Mouse (Mus musculus) neural tube, embryonic 14.5 days (tissue): ENCODE data around the gene Myl10. TPM values are rescaled to one million over a fixed set of nuclear protein-coding genes. Genes with fewer than 3 reads are reported as not detected.
"Not testable (repeated sequence)": the region's sequence is repeated elsewhere in the genome, so short reads cannot be mapped to it uniquely, and the experiment has no call there.

ENCODE experiments used
- ATAC-seq: fragments of 200-750 bp; cut with Nextera tagmentation; 2 replicates; pipeline ENCODE4 v1.8.0; 2017; ENCODE audit warnings: low read depth, mild to moderate bottlenecking, moderate TSS enrichment, moderate library complexity
- H3K27ac ChIP-seq: fragments of 300-500 bp; sonication (generic); 2 replicates; pipeline ENCODE4 v1.5.1; 2014; ENCODE audit warnings: low read depth, mild to moderate bottlenecking, control low read depth, low read length, moderate library complexity, mixed read lengths
- H3K27me3 ChIP-seq: fragments of 300-500 bp; sonication (generic); 2 replicates; pipeline ENCODE4 v1.6.1; 2014; ENCODE audit warnings: low read length; ENCODE audit not compliant: control insufficient read depth, insufficient read depth
- H3K36me3 ChIP-seq: fragments of 300-500 bp; sonication (generic); 2 replicates; pipeline ENCODE4 v1.6.1; 2014; ENCODE audit warnings: low read length, mixed read lengths; ENCODE audit not compliant: control insufficient read depth, insufficient read depth
- H3K4me1 ChIP-seq: fragments of 300-500 bp; sonication (generic); 2 replicates; pipeline ENCODE4 v1.6.1; 2014; ENCODE audit warnings: low read length; ENCODE audit not compliant: control insufficient read depth, insufficient read depth
- H3K4me2 ChIP-seq: fragments of 300-500 bp; sonication (generic); 2 replicates; pipeline ENCODE4 v1.6.1; 2014; ENCODE audit warnings: mild to moderate bottlenecking, low read depth, low read length, control low read depth
- H3K4me3 ChIP-seq: fragments of 300-500 bp; sonication (generic); 2 replicates; pipeline ENCODE4 v1.5.1; 2014; ENCODE audit warnings: low read depth, low read length, control low read depth, mixed read lengths
- H3K9ac ChIP-seq: fragments of 300-500 bp; sonication (generic); replicated peaks from 2 replicates; pipeline ENCODE4 v1.6.1; 2014; ENCODE audit warnings: low read depth, mild to moderate bottlenecking, control low read depth, low read length, mixed read lengths
- H3K9me3 ChIP-seq: fragments of 300-500 bp; sonication (generic); 2 replicates; pipeline ENCODE4 v1.6.1; 2016; ENCODE audit warnings: low read length; ENCODE audit not compliant: control insufficient read depth
- WGBS: fragments of 180-500 bp; shearing (Covaris S2); extraction: QIAGEN DNeasy Blood & Tissue Kit; methylation state at CpG from one replicate; pipeline ENCODE4 v1.1.7; 2014; 5-methylcytosine and 5-hydroxymethylcytosine counted together
- polyA plus RNA-seq: library from polyadenylated mRNA; unstranded; fragments of >200 nt; fragmentation: Nextera tagmentation; extraction: Ambion mirVana; gene quantifications from 2 replicates; pipeline ENCODE4 v1.2.1, GENCODE M21; 2014

Gene Myl10
- polyA plus RNA-seq, 1 experiment from 2014 or later, result not detected

GRCm38 (mm10) chr5:136714232-136714875, 21.4 kb downstream of the Myl10 start:
- Histone ChIP-seq H3K27ac (no peak overlapping the region), H3K4me2 (no peak overlapping the region; the same call in 1 of the 2 replicates), H3K4me1 (peaks cover 9% of the 10 kb centered on the region; the same call in 1 of the 2 replicates), H3K27me3 (no peaks in the 10 kb centered on the region), H3K9me3 (no peaks in the 10 kb centered on the region), H3K9ac (no peak overlapping the region), H3K36me3 (no peaks in the 10 kb centered on the region), H3K4me3 (no peak overlapping the region)
- 29% methylated on average over 32 of the region's 32 CpGs for WGBS
- ATAC-seq, result no peak

DNA sequence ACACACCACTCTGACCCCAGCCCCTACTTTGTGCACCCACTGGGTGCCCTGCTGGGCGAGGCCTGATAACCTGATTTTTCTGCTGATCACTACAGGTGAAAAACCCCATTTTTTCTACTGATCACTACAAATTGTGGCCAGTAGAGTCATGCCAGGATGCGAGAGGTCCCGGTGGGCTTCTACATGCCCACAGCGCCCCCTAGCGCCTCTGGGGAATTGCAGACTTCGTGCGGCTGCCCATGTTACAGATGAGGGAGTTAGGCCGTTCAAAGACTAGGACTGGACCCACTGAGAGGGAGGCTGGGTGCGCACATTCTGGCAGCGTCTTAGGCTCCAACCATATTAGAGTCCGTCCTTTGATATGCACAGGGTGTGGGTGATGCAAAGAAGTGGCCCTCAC, 21.9 kb downstream of the Myl10 start:
- 26% methylated on average over 11 of the region's 11 CpGs for WGBS
- no peak overlapping the region for H3K9ac ChIP-seq
- H3K9me3 ChIP-seq, result no peaks in the 10 kb centered on the region
- no peak overlapping the region for H3K4me2 ChIP-seq
- no peak overlapping the region for H3K4me3 ChIP-seq
- no peaks in the 10 kb centered on the region for H3K36me3 ChIP-seq
- peaks cover 9% of the 10 kb centered on the region; the same call in 1 of the 2 replicates for H3K4me1 ChIP-seq
- no peak for ATAC-seq
- no peaks in the 10 kb centered on the region for H3K27me3 ChIP-seq
- no peak overlapping the region for H3K27ac ChIP-seq

GRCm38 (mm10) chr5:136716696-136717572, 24.0 kb downstream of the Myl10 start:
- Histone ChIP-seq H3K27ac (peak overlapping the region; percentile 55), H3K4me2 (no peak overlapping the region)

GRCm38 (mm10) chr5:136717573-136717854, 24.6 kb downstream of the Myl10 start:
- Histone ChIP-seq H3K4me1 (peaks cover 9% of the 10 kb centered on the region; the same call in 1 of the 2 replicates), H3K4me3 (no peak overlapping the region), H3K9ac (no peak overlapping the region), H3K27me3 (no peaks in the 10 kb centered on the region), H3K27ac (peak overlapping the region; percentile 55), H3K4me2 (no peak overlapping the region), H3K9me3 (no peaks in the 10 kb centered on the region), H3K36me3 (no peaks in the 10 kb centered on the region)
- 57% methylated on average over 2 of the region's 2 CpGs for WGBS
- ATAC-seq, result no peak

More at GRCm38 (mm10) chr5:136716696-136717572, 24.0 kb downstream of the Myl10 start:
- 31% methylated on average over 10 of the region's 10 CpGs for whole genome bisulfite sequencing
- Histone ChIP-seq H3K36me3 (no peaks in the 10 kb centered on the region), H3K4me1 (peaks cover 9% of the 10 kb centered on the region; the same call in 1 of the 2 replicates), H3K9me3 (no peaks in the 10 kb centered on the region), H3K9ac (no peak overlapping the region), H3K4me3 (no peak overlapping the region), H3K27me3 (no peaks in the 10 kb centered on the region)
- peak; percentile 58 for ATAC-seq

GRCm38 (mm10) chr5:136718656-136719055, 25.7 kb downstream of the Myl10 start:
- ATAC-seq, result no peak
- Histone ChIP-seq H3K27ac (no peak overlapping the region), H3K4me3 (no peak overlapping the region), H3K27me3 (no peaks in the 10 kb centered on the region), H3K9ac (no peak overlapping the region), H3K4me1 (peaks cover 9% of the 10 kb centered on the region; the same call in 1 of the 2 replicates), H3K36me3 (no peaks in the 10 kb centered on the region), H3K4me2 (no peak overlapping the region), H3K9me3 (no peaks in the 10 kb centered on the region)
- WGBS, result 51% methylated on average over 8 of the region's 8 CpGs

DNA sequence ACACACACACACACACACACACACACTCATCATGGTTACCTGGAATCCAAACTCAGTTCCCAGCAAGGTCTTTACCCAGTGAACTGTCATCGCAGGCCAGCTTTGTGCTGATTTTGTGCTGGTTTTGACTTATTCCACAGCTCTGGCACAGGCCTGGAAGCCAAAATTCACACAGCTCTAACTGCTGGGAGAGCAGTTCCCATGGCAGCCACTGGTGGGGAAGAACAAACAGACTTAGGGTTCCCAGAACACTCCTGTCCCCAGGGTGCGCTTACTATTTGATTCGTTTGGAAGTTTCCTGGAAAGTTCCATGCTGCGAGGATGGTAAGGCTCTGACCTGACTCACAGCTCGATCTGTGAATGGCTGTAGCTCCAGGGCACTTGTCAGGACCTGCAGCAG, 28.6 kb downstream of the Myl10 start:
- Histone ChIP-seq H3K9me3 (no peaks in the 10 kb centered on the region), H3K36me3 (no peaks in the 10 kb centered on the region), H3K4me1 (0 out of 2 replicates have a peak, but pooled peaks cover 4% of the 10 kb centered on the region), H3K27ac (no peak overlapping the region), H3K4me2 (no peak overlapping the region), H3K4me3 (no peak overlapping the region), H3K27me3 (no peaks in the 10 kb centered on the region), H3K9ac (no peak overlapping the region)
- no peak for ATAC-seq
- 78% methylated on average over 5 of the region's 5 CpGs for WGBS

GRCm38 (mm10) chr5:136726271-136726670, 33.3 kb downstream of the Myl10 start:
- not testable (repeated sequence) for H3K36me3 ChIP-seq

DNA sequence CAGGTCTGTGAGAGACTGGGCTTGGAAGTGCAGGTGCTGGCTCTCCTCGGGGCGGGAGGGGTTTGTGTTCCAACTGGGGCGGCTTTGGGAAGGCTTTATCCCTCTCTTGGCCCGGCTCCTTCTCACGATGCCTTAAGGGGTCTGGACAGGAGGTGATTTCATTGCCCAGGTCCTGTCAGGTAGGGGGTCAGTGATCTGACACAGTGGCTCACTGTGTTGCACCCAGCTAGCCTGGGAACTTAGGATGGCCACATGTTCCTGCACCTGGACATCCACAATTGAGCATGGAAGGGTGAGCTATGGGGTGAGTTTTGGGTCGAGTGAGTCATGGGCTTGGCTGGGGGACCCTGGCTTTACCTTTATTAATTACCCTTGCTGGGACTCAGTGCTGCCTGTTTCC, 46.0 kb downstream of the Myl10 start:
- Histone ChIP-seq H3K27ac (no peak overlapping the region), H3K27me3 (no peaks in the 10 kb centered on the region), H3K4me3 (no peak overlapping the region), H3K4me2 (no peak overlapping the region), H3K4me1 (no peaks in the 10 kb centered on the region), H3K36me3 (no peaks in the 10 kb centered on the region), H3K9ac (no peak overlapping the region), H3K9me3 (no peaks in the 10 kb centered on the region)
- 56% methylated on average over 6 of the region's 6 CpGs for WGBS
- no peak for ATAC-seq

More at GRCm38 (mm10) chr5:136726271-136726670, 33.3 kb downstream of the Myl10 start:
- not testable (repeated sequence) for H3K9me3 ChIP-seq, H3K9ac ChIP-seq, H3K4me3 ChIP-seq, ATAC-seq, H3K4me1 ChIP-seq, H3K27ac ChIP-seq, H3K27me3 ChIP-seq, H3K4me2 ChIP-seq
- WGBS, result 86% methylated on average over 4 of the region's 5 CpGs

GRCm38 (mm10) chr5:136746596-136746995, 53.6 kb downstream of the Myl10 start:
- H3K4me3 ChIP-seq, result no peak overlapping the region
- no peak overlapping the region for H3K4me2 ChIP-seq
- WGBS, result 74% methylated on average over 9 of the region's 9 CpGs
- H3K27ac ChIP-seq, result no peak overlapping the region
- H3K9ac ChIP-seq, result no peak overlapping the region
- H3K4me1 ChIP-seq, result no peaks in the 10 kb centered on the region
- H3K9me3 ChIP-seq, result no peaks in the 10 kb centered on the region
- no peak for ATAC-seq
- H3K36me3 ChIP-seq, result no peaks in the 10 kb centered on the region; the same call in 1 of the 2 replicates
- no peaks in the 10 kb centered on the region for H3K27me3 ChIP-seq
